Mouse (Mus musculus): ENCODE data around the gene Hs2st1. TPM values are rescaled to one million over a fixed set of nuclear protein-coding genes. Genes with fewer than 3 reads are reported as not detected.

Gene Hs2st1
- polyA plus RNA-seq, 1 experiment, result 20.3 TPM

GRCm38 (mm10) chr3:144583789-144584188, 13.8 kb upstream of the Hs2st1 start:
- H3K79me3 ChIP-seq (ENCODE audit: low read depth), result peaks cover 80% of the 10 kb centered on the region
- H3K27me3 ChIP-seq (ENCODE audit: control insufficient read depth, insufficient read depth, insufficient read length), result no peaks in the 10 kb centered on the region
- no peak overlapping the region for H3K4me3 ChIP-seq (ENCODE audit: insufficient read depth, poor library complexity, severe bottlenecking)
- no peak for TF ChIP-seq MAX (IDR thresholded peaks at IDR 0.05)
- H3K36me3 ChIP-seq (ENCODE audit: control insufficient read depth, insufficient read depth), result peaks cover 81% of the 10 kb centered on the region
- no peak overlapping the region for H3ac ChIP-seq (ENCODE audit: control insufficient read depth, insufficient read length, low read depth)
- peaks cover 96% of the 10 kb centered on the region for H3K79me2 ChIP-seq (ENCODE audit: control insufficient read depth, insufficient read depth)

DNA sequence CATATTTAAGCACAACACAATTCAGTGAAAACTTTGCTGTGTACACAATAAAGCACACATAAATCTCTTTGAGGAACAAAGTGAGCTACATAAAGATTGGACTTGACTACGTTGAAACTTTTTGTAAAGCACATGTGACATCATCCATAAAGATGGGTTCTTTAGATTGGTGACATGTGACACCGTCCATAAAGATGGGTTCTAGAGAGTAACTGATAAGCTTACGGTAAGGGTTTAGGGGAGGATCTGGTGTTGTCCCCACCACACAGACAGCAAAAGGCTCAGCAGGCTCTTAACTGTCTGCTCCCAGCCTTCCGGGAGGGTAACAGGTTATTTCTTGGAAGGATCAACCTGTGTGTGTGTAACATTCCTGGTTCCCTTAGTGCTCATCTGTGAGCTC, 12.3 kb upstream of the Hs2st1 start:
- Histone ChIP-seq H3K4me3 (ENCODE audit: insufficient read depth, poor library complexity, severe bottlenecking) (no peak overlapping the region), H3K79me3 (ENCODE audit: low read depth) (peaks cover 82% of the 10 kb centered on the region), H3K27me3 (ENCODE audit: control insufficient read depth, insufficient read depth, insufficient read length) (no peaks in the 10 kb centered on the region), H3ac (ENCODE audit: control insufficient read depth, insufficient read length, low read depth) (no peak overlapping the region), H3K79me2 (ENCODE audit: control insufficient read depth, insufficient read depth) (peaks cover 94% of the 10 kb centered on the region), H3K36me3 (ENCODE audit: control insufficient read depth, insufficient read depth) (peaks cover 79% of the 10 kb centered on the region)
- TF ChIP-seq MYOG (IDR thresholded peaks at IDR 0.05; ENCODE audit: control insufficient read depth, extremely low read depth, insufficient read length) (no peak), CEBPB (IDR thresholded peaks at IDR 0.05; ENCODE audit: low read depth) (no peak), MAX (IDR thresholded peaks at IDR 0.05) (no peak), CTCF (IDR thresholded peaks at IDR 0.05; ENCODE audit: control insufficient read depth, insufficient read depth, insufficient read length) (no peak), MYOD1 (IDR thresholded peaks at IDR 0.05; ENCODE audit: control insufficient read depth, insufficient read length, low read depth) (no peak), USF1 (IDR thresholded peaks at IDR 0.05; ENCODE audit: low read depth) (no peak), FOSL1 (IDR thresholded peaks at IDR 0.05; ENCODE audit: insufficient read depth, low read length, poor library complexity, severe bottlenecking) (no peak)

GRCm38 (mm10) chr3:144581842-144582241, 11.9 kb upstream of the Hs2st1 start:
- peaks cover 76% of the 10 kb centered on the region for H3K36me3 ChIP-seq (ENCODE audit: control insufficient read depth, insufficient read depth)

DNA sequence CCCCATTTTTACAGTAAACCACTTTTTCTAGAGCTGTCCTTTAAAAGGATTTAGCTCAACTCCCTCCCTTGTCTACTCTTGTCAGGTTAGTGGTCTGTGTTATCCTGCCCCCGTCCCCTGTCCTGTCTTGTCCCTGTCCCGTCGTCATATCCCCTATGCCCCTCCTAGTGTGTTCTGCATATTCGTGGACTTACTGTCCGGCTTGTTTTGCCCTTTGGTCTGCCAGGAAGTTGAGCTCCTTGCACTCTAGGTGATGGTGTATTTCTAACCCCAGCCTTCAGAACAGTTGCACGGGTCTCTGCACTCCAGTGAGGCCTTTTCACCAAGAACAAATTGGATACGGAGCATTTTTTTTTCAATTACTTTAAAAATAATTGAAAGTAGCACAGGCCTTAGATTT, 10.3 kb upstream of the Hs2st1 start:
- Histone ChIP-seq H3K79me3 (ENCODE audit: low read depth) (peaks cover 87% of the 10 kb centered on the region), H3K36me3 (ENCODE audit: control insufficient read depth, insufficient read depth) (peaks cover 81% of the 10 kb centered on the region), H3K79me2 (ENCODE audit: control insufficient read depth, insufficient read depth) (peaks cover 94% of the 10 kb centered on the region), H3K4me3 (ENCODE audit: insufficient read depth, poor library complexity, severe bottlenecking) (no peak overlapping the region), H3ac (ENCODE audit: control insufficient read depth, insufficient read length, low read depth) (no peak overlapping the region), H3K27me3 (ENCODE audit: control insufficient read depth, insufficient read depth, insufficient read length) (no peaks in the 10 kb centered on the region)
- no peak for TF ChIP-seq MYOD1 (IDR thresholded peaks at IDR 0.05; ENCODE audit: control insufficient read depth, insufficient read length, low read depth)
- TF ChIP-seq MAX (IDR thresholded peaks at IDR 0.05), result no peak

More at GRCm38 (mm10) chr3:144581842-144582241, 11.9 kb upstream of the Hs2st1 start:
- no peak for TF ChIP-seq CTCF (IDR thresholded peaks at IDR 0.05; ENCODE audit: control insufficient read depth, insufficient read depth, insufficient read length)
- no peak for TF ChIP-seq MYOG (IDR thresholded peaks at IDR 0.05; ENCODE audit: control insufficient read depth, extremely low read depth, insufficient read length)
- no peak for TF ChIP-seq CEBPB (IDR thresholded peaks at IDR 0.05; ENCODE audit: low read depth)
- no peak for TF ChIP-seq MYOD1 (IDR thresholded peaks at IDR 0.05; ENCODE audit: control insufficient read depth, insufficient read length, low read depth)
- TF ChIP-seq USF1 (IDR thresholded peaks at IDR 0.05; ENCODE audit: low read depth), result no peak
- TF ChIP-seq MAX (IDR thresholded peaks at IDR 0.05), result no peak
- no peak for TF ChIP-seq FOSL1 (IDR thresholded peaks at IDR 0.05; ENCODE audit: insufficient read depth, low read length, poor library complexity, severe bottlenecking)
- H3K79me3 ChIP-seq (ENCODE audit: low read depth), result peaks cover 81% of the 10 kb centered on the region
- no peaks in the 10 kb centered on the region for H3K27me3 ChIP-seq (ENCODE audit: control insufficient read depth, insufficient read depth, insufficient read length)
- peaks cover 94% of the 10 kb centered on the region for H3K79me2 ChIP-seq (ENCODE audit: control insufficient read depth, insufficient read depth)
- H3K4me3 ChIP-seq (ENCODE audit: insufficient read depth, poor library complexity, severe bottlenecking), result no peak overlapping the region
- H3ac ChIP-seq (ENCODE audit: control insufficient read depth, insufficient read length, low read depth), result no peak overlapping the region

DNA sequence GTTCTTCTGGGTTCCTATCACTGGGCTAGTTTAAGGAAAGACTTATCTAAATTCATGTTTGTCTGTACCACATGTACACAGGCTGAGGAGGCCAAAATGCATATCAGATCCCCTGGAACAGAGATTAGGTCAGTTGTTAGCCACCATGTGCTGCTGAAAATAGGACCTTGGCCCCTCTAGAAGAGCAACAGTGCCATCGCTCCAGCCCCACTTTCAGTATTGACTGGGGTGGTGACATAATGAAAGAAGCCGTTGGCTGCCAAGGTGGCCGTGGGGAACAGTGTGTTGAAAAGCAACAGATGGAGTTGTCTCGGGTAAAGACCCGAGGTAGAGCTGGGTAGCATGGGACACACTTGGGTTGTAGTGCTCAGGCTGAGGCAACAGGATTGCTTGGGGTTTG, 9.8 kb upstream of the Hs2st1 start:
- Histone ChIP-seq H3K27me3 (ENCODE audit: control insufficient read depth, insufficient read depth, insufficient read length) (no peaks in the 10 kb centered on the region), H3ac (ENCODE audit: control insufficient read depth, insufficient read length, low read depth) (no peak overlapping the region), H3K4me3 (ENCODE audit: insufficient read depth, poor library complexity, severe bottlenecking) (no peak overlapping the region), H3K36me3 (ENCODE audit: control insufficient read depth, insufficient read depth) (peaks cover 79% of the 10 kb centered on the region), H3K79me2 (ENCODE audit: control insufficient read depth, insufficient read depth) (peaks cover 94% of the 10 kb centered on the region), H3K79me3 (ENCODE audit: low read depth) (peaks cover 87% of the 10 kb centered on the region)
- TF ChIP-seq MYOD1 (IDR thresholded peaks at IDR 0.05; ENCODE audit: control insufficient read depth, insufficient read length, low read depth) (no peak), FOSL1 (IDR thresholded peaks at IDR 0.05; ENCODE audit: insufficient read depth, low read length, poor library complexity, severe bottlenecking) (no peak), CTCF (IDR thresholded peaks at IDR 0.05; ENCODE audit: control insufficient read depth, insufficient read depth, insufficient read length) (no peak), CEBPB (IDR thresholded peaks at IDR 0.05; ENCODE audit: low read depth) (no peak), USF1 (IDR thresholded peaks at IDR 0.05; ENCODE audit: low read depth) (no peak), MAX (IDR thresholded peaks at IDR 0.05) (no peak), MYOG (IDR thresholded peaks at IDR 0.05; ENCODE audit: control insufficient read depth, extremely low read depth, insufficient read length) (no peak)

- Histone ChIP-seq H3K79me2 (ENCODE audit: control insufficient read depth, insufficient read depth) (peaks cover 94% of the 10 kb centered on the region), H3K27me3 (ENCODE audit: control insufficient read depth, insufficient read depth, insufficient read length) (no peaks in the 10 kb centered on the region), H3K4me3 (ENCODE audit: insufficient read depth, poor library complexity, severe bottlenecking) (no peak overlapping the region), H3ac (ENCODE audit: control insufficient read depth, insufficient read length, low read depth) (no peak overlapping the region), H3K36me3 (ENCODE audit: control insufficient read depth, insufficient read depth) (peaks cover 78% of the 10 kb centered on the region), H3K79me3 (ENCODE audit: low read depth) (peaks cover 87% of the 10 kb centered on the region)
- TF ChIP-seq USF1 (IDR thresholded peaks at IDR 0.05; ENCODE audit: low read depth), result no peak
- TF ChIP-seq CTCF (IDR thresholded peaks at IDR 0.05; ENCODE audit: control insufficient read depth, insufficient read depth, insufficient read length), result no peak
- peak; percentile 31 for TF ChIP-seq FOSL1 (IDR thresholded peaks at IDR 0.05; ENCODE audit: insufficient read depth, low read length, poor library complexity, severe bottlenecking)
- TF ChIP-seq CEBPB (IDR thresholded peaks at IDR 0.05; ENCODE audit: low read depth), result no peak
- no peak for TF ChIP-seq MYOG (IDR thresholded peaks at IDR 0.05; ENCODE audit: control insufficient read depth, extremely low read depth, insufficient read length)
- no peak for TF ChIP-seq MAX (IDR thresholded peaks at IDR 0.05)
- no peak for TF ChIP-seq MYOD1 (IDR thresholded peaks at IDR 0.05; ENCODE audit: control insufficient read depth, insufficient read length, low read depth)
These were observed 8.9 kb upstream of the Hs2st1 start for GRCm38 (mm10) chr3:144578921-144579320.

All from C2C12 (cell line).